Mouse (Mus musculus): ENCODE results near the gene Fam216b. TPM values are rescaled to one million over a fixed set of nuclear protein-coding genes. Genes with fewer than 3 reads are reported as not detected.

Gene Fam216b
- total RNA-seq (2015; ENCODE audit: low replicate concordance) (not detected in 2 replicates), total RNA-seq (2017; ENCODE audit: low replicate concordance) (not detected in 2 replicates)

GRCm38 (mm10) chr14:78088907-78089306 is at the start of gene Fam216b:
Gene Fam216b, minus strand, starts transcription at chr14:78089007.
- no peak for ATAC-seq (replicated peaks; ENCODE audit: low FRiP score, poor library complexity, severe bottlenecking)

- ATAC-seq (replicated peaks; ENCODE audit: low FRiP score, poor library complexity, severe bottlenecking), result no peak
Measured at GRCm38 (mm10) chr14:78132368-78133052, 43.7 kb upstream of the Fam216b start.

GRCm38 (mm10) chr14:78126670-78127069 is 37.9 kb upstream of the Fam216b start:
- ATAC-seq (replicated peaks; ENCODE audit: low FRiP score, poor library complexity, severe bottlenecking), result no peak

GRCm38 (mm10) chr14:78120286-78120685 is 31.5 kb upstream of the Fam216b start:
- ATAC-seq (replicated peaks; ENCODE audit: low FRiP score, poor library complexity, severe bottlenecking), result no peak

GRCm38 (mm10) chr14:78119449-78120200 is 30.8 kb upstream of the Fam216b start:
- no peak for ATAC-seq (replicated peaks; ENCODE audit: low FRiP score, poor library complexity, severe bottlenecking)

GRCm38 (mm10) chr14:78117671-78118070 is 28.9 kb upstream of the Fam216b start:
- no peak for ATAC-seq (replicated peaks; ENCODE audit: low FRiP score, poor library complexity, severe bottlenecking)

GRCm38 (mm10) chr14:78117268-78117667 is 28.5 kb upstream of the Fam216b start:
- no peak for ATAC-seq (replicated peaks; ENCODE audit: low FRiP score, poor library complexity, severe bottlenecking)

- ATAC-seq (replicated peaks; ENCODE audit: low FRiP score, poor library complexity, severe bottlenecking), result no peak
Measured at GRCm38 (mm10) chr14:78112466-78112865, 23.7 kb upstream of the Fam216b start.

- ATAC-seq (replicated peaks; ENCODE audit: low FRiP score, poor library complexity, severe bottlenecking), result no peak
Measured at GRCm38 (mm10) chr14:78110871-78111270, 22.1 kb upstream of the Fam216b start.

- ATAC-seq (replicated peaks; ENCODE audit: low FRiP score, poor library complexity, severe bottlenecking), result no peak
Measured at GRCm38 (mm10) chr14:78109419-78109818, 20.6 kb upstream of the Fam216b start.

- ATAC-seq (replicated peaks; ENCODE audit: low FRiP score, poor library complexity, severe bottlenecking), result no peak
Measured at GRCm38 (mm10) chr14:78108388-78108787, 19.6 kb upstream of the Fam216b start.

GRCm38 (mm10) chr14:78089591-78089990 is 784 bp upstream of the Fam216b start:
- ATAC-seq (replicated peaks; ENCODE audit: low FRiP score, poor library complexity, severe bottlenecking), result no peak

GRCm38 (mm10) chr14:78083465-78083864 is 5.3 kb downstream of the Fam216b start:
- no peak for ATAC-seq (replicated peaks; ENCODE audit: low FRiP score, poor library complexity, severe bottlenecking)

- ATAC-seq (replicated peaks; ENCODE audit: low FRiP score, poor library complexity, severe bottlenecking), result no peak
Measured at GRCm38 (mm10) chr14:78077508-78077907, 11.3 kb downstream of the Fam216b start.

GRCm38 (mm10) chr14:78065938-78066710 is 22.7 kb downstream of the Fam216b start:
- ATAC-seq (replicated peaks; ENCODE audit: low FRiP score, poor library complexity, severe bottlenecking), result no peak

GRCm38 (mm10) chr14:78062484-78062883 is 26.3 kb downstream of the Fam216b start:
- ATAC-seq (replicated peaks; ENCODE audit: low FRiP score, poor library complexity, severe bottlenecking), result no peak

- ATAC-seq (replicated peaks; ENCODE audit: low FRiP score, poor library complexity, severe bottlenecking), result no peak
Measured at GRCm38 (mm10) chr14:78060609-78060951, 28.2 kb downstream of the Fam216b start.

- ATAC-seq (replicated peaks; ENCODE audit: low FRiP score, poor library complexity, severe bottlenecking), result no peak
Measured at GRCm38 (mm10) chr14:78059878-78060608, 28.8 kb downstream of the Fam216b start.

GRCm38 (mm10) chr14:78057362-78057761 is 31.4 kb downstream of the Fam216b start:
- ATAC-seq (replicated peaks; ENCODE audit: low FRiP score, poor library complexity, severe bottlenecking), result no peak

- no peak for ATAC-seq (replicated peaks; ENCODE audit: low FRiP score, poor library complexity, severe bottlenecking)
Measured at GRCm38 (mm10) chr14:78056371-78056770, 32.4 kb downstream of the Fam216b start.

All from erythroid progenitor cell, adult 5-6 weeks (primary cell).